Mouse (Mus musculus): Measurements from ENCODE around the gene Tmprss3. TPM values are rescaled to one million over a fixed set of nuclear protein-coding genes. Genes with fewer than 3 reads are reported as not detected.

Tmprss3 gene
- polyA plus RNA-seq, 1 experiment from 2014 or later: 0.12 TPM

- peak; percentile 84 for ATAC-seq (replicated peaks; ENCODE audit: low FRiP score)
- Histone ChIP-seq H3K9me3 (ENCODE audit: control insufficient read depth, low read length) (no peaks in the 10 kb centered on the region), H3K4me2 (peak overlapping the region; percentile 67), H3K27me3 (replicated peaks; ENCODE audit: control insufficient read depth, insufficient read depth, low read length) (no peaks in the 10 kb centered on the region), H3K4me1 (replicated peaks; ENCODE audit: control insufficient read depth, insufficient read depth, low read length) (peaks cover 16% of the 10 kb centered on the region), H3K9ac (ENCODE audit: low read depth, low read length) (no peak overlapping the region), H3K4me3 (ENCODE audit: low read depth, low read length) (no peak overlapping the region), H3K36me3 (ENCODE audit: control insufficient read depth, insufficient read depth, low read length) (0 out of 2 replicates have a peak, but pooled peaks cover 4% of the 10 kb centered on the region), H3K27ac (ENCODE audit: low read depth, low read length) (peak overlapping the region; percentile 85)
- 30% methylated on average over 7 of the region's 7 CpGs for WGBS
- peak; percentile 51 for DNase-seq (ENCODE audit: low spot score)
These were observed 11.5 kb upstream of the Tmprss3 start for GRCm38 (mm10) chr17:31210299-31210698.

GRCm38 (mm10) chr17:31209376-31209930, 10.7 kb upstream of the Tmprss3 start:
- WGBS: 87% methylated on average over 11 of the region's 11 CpGs
- no peak for DNase-seq (ENCODE audit: low spot score)
- Histone ChIP-seq H3K4me2 (peak overlapping the region; percentile 67), H3K27ac (ENCODE audit: low read depth, low read length) (peak overlapping the region; percentile 85), H3K9me3 (ENCODE audit: control insufficient read depth, low read length) (no peaks in the 10 kb centered on the region), H3K4me3 (ENCODE audit: low read depth, low read length) (peak overlapping the region; percentile 49), H3K27me3 (replicated peaks; ENCODE audit: control insufficient read depth, insufficient read depth, low read length) (no peaks in the 10 kb centered on the region), H3K9ac (ENCODE audit: low read depth, low read length) (peak overlapping the region; percentile 58), H3K4me1 (replicated peaks; ENCODE audit: control insufficient read depth, insufficient read depth, low read length) (peaks cover 16% of the 10 kb centered on the region), H3K36me3 (ENCODE audit: control insufficient read depth, insufficient read depth, low read length) (0 out of 2 replicates have a peak, but pooled peaks cover 4% of the 10 kb centered on the region)
- ATAC-seq (replicated peaks; ENCODE audit: low FRiP score): no peak

- WGBS: 57% methylated on average over 8 of the region's 8 CpGs
- Histone ChIP-seq H3K27me3 (replicated peaks; ENCODE audit: control insufficient read depth, insufficient read depth, low read length) (no peaks in the 10 kb centered on the region), H3K9ac (ENCODE audit: low read depth, low read length) (peak overlapping the region; percentile 58), H3K27ac (ENCODE audit: low read depth, low read length) (peak overlapping the region; percentile 85), H3K4me1 (replicated peaks; ENCODE audit: control insufficient read depth, insufficient read depth, low read length) (peaks cover 16% of the 10 kb centered on the region), H3K9me3 (ENCODE audit: control insufficient read depth, low read length) (no peaks in the 10 kb centered on the region), H3K4me3 (ENCODE audit: low read depth, low read length) (peak overlapping the region; percentile 49), H3K4me2 (peak overlapping the region; percentile 67), H3K36me3 (ENCODE audit: control insufficient read depth, insufficient read depth, low read length) (0 out of 2 replicates have a peak, but pooled peaks cover 4% of the 10 kb centered on the region)
- no peak for ATAC-seq (replicated peaks; ENCODE audit: low FRiP score)
- no peak for DNase-seq (ENCODE audit: low spot score)
These were observed 9.9 kb upstream of the Tmprss3 start for GRCm38 (mm10) chr17:31208654-31209053.

GRCm38 (mm10) chr17:31207771-31208334, 9.1 kb upstream of the Tmprss3 start, which contains the start of gene Ubash3a:
TSS of gene Ubash3a (plus strand) at chr17:31207873.
- Histone ChIP-seq H3K27ac (ENCODE audit: low read depth, low read length) (peak within 1 kb of the TSS; percentile 85), H3K4me1 (replicated peaks; ENCODE audit: control insufficient read depth, insufficient read depth, low read length) (peaks cover 16% of the 10 kb centered on the region)
- WGBS: 23% methylated on average over 12 of the region's 12 CpGs

GRCm38 (mm10) chr17:31196283-31196682, 2.5 kb downstream of the Tmprss3 start:
- DNase-seq (ENCODE audit: low spot score): no peak
- Histone ChIP-seq H3K27ac (ENCODE audit: low read depth, low read length) (no peak overlapping the region), H3K9ac (ENCODE audit: low read depth, low read length) (no peak overlapping the region), H3K4me2 (no peak overlapping the region), H3K4me1 (replicated peaks; ENCODE audit: control insufficient read depth, insufficient read depth, low read length) (peaks cover 3% of the 10 kb centered on the region), H3K4me3 (ENCODE audit: low read depth, low read length) (no peak overlapping the region), H3K27me3 (replicated peaks; ENCODE audit: control insufficient read depth, insufficient read depth, low read length) (no peaks in the 10 kb centered on the region), H3K9me3 (ENCODE audit: control insufficient read depth, low read length) (no peaks in the 10 kb centered on the region), H3K36me3 (ENCODE audit: control insufficient read depth, insufficient read depth, low read length) (no peaks in the 10 kb centered on the region)
- ATAC-seq (replicated peaks; ENCODE audit: low FRiP score): no peak
- WGBS: 86% methylated on average over 7 of the region's 7 CpGs

More at GRCm38 (mm10) chr17:31207771-31208334, 9.1 kb upstream of the Tmprss3 start, which contains the start of gene Ubash3a:
- Histone ChIP-seq H3K4me3 (ENCODE audit: low read depth, low read length) (peak within 1 kb of the TSS; percentile 49), H3K4me2 (peak within 1 kb of the TSS; percentile 67), H3K9ac (ENCODE audit: low read depth, low read length) (peak within 1 kb of the TSS; percentile 58), H3K27me3 (replicated peaks; ENCODE audit: control insufficient read depth, insufficient read depth, low read length) (no peaks in the 10 kb centered on the region), H3K9me3 (ENCODE audit: control insufficient read depth, low read length) (no peaks in the 10 kb centered on the region), H3K36me3 (ENCODE audit: control insufficient read depth, insufficient read depth, low read length) (0 out of 2 replicates have a peak, but pooled peaks cover 4% of the 10 kb centered on the region)
- ATAC-seq (replicated peaks; ENCODE audit: low FRiP score) (peak; percentile 75), DNase-seq (ENCODE audit: low spot score) (peak; percentile 62)

- Histone ChIP-seq H3K4me3 (ENCODE audit: low read depth, low read length) (no peak overlapping the region), H3K36me3 (ENCODE audit: control insufficient read depth, insufficient read depth, low read length) (no peaks in the 10 kb centered on the region), H3K4me2 (no peak overlapping the region), H3K4me1 (replicated peaks; ENCODE audit: control insufficient read depth, insufficient read depth, low read length) (peaks cover 3% of the 10 kb centered on the region), H3K9ac (ENCODE audit: low read depth, low read length) (no peak overlapping the region), H3K27me3 (replicated peaks; ENCODE audit: control insufficient read depth, insufficient read depth, low read length) (no peaks in the 10 kb centered on the region), H3K9me3 (ENCODE audit: control insufficient read depth, low read length) (no peaks in the 10 kb centered on the region), H3K27ac (ENCODE audit: low read depth, low read length) (no peak overlapping the region)
- ATAC-seq (replicated peaks; ENCODE audit: low FRiP score) (no peak), DNase-seq (ENCODE audit: low spot score) (no peak)
- 69% methylated on average over 6 of the region's 6 CpGs for WGBS
These were observed 3.6 kb downstream of the Tmprss3 start for GRCm38 (mm10) chr17:31195207-31195606.

GRCm38 (mm10) chr17:31193360-31193759, 5.4 kb downstream of the Tmprss3 start:
- Histone ChIP-seq H3K36me3 (ENCODE audit: control insufficient read depth, insufficient read depth, low read length) (no peaks in the 10 kb centered on the region), H3K9ac (ENCODE audit: low read depth, low read length) (no peak overlapping the region)
- 81% methylated on average over 9 of the region's 9 CpGs for WGBS

GRCm38 (mm10) chr17:31192663-31193062, 6.1 kb downstream of the Tmprss3 start:
- WGBS: 56% methylated on average over 2 of the region's 2 CpGs
- H3K27ac ChIP-seq (ENCODE audit: low read depth, low read length): no peak overlapping the region
- DNase-seq (ENCODE audit: low spot score) (no peak), ATAC-seq (replicated peaks; ENCODE audit: low FRiP score) (no peak)
- no peak overlapping the region for H3K4me2 ChIP-seq
- H3K27me3 ChIP-seq (replicated peaks; ENCODE audit: control insufficient read depth, insufficient read depth, low read length): no peaks in the 10 kb centered on the region
- H3K4me3 ChIP-seq (ENCODE audit: low read depth, low read length): no peak overlapping the region
- H3K9ac ChIP-seq (ENCODE audit: low read depth, low read length): no peak overlapping the region
- H3K36me3 ChIP-seq (ENCODE audit: control insufficient read depth, insufficient read depth, low read length): no peaks in the 10 kb centered on the region
- H3K9me3 ChIP-seq (ENCODE audit: control insufficient read depth, low read length): no peaks in the 10 kb centered on the region
- peaks cover 3% of the 10 kb centered on the region for H3K4me1 ChIP-seq (replicated peaks; ENCODE audit: control insufficient read depth, insufficient read depth, low read length)

More at GRCm38 (mm10) chr17:31193360-31193759, 5.4 kb downstream of the Tmprss3 start:
- Histone ChIP-seq H3K4me1 (replicated peaks; ENCODE audit: control insufficient read depth, insufficient read depth, low read length) (peaks cover 3% of the 10 kb centered on the region), H3K27me3 (replicated peaks; ENCODE audit: control insufficient read depth, insufficient read depth, low read length) (no peaks in the 10 kb centered on the region), H3K4me3 (ENCODE audit: low read depth, low read length) (no peak overlapping the region), H3K9me3 (ENCODE audit: control insufficient read depth, low read length) (no peaks in the 10 kb centered on the region), H3K27ac (ENCODE audit: low read depth, low read length) (no peak overlapping the region), H3K4me2 (no peak overlapping the region)
- no peak for ATAC-seq (replicated peaks; ENCODE audit: low FRiP score)
- DNase-seq (ENCODE audit: low spot score): no peak

- Histone ChIP-seq H3K9ac (ENCODE audit: low read depth, low read length) (no peak overlapping the region), H3K4me3 (ENCODE audit: low read depth, low read length) (no peak overlapping the region), H3K4me2 (no peak overlapping the region), H3K27ac (ENCODE audit: low read depth, low read length) (no peak overlapping the region), H3K36me3 (ENCODE audit: control insufficient read depth, insufficient read depth, low read length) (no peaks in the 10 kb centered on the region), H3K9me3 (ENCODE audit: control insufficient read depth, low read length) (no peaks in the 10 kb centered on the region), H3K27me3 (replicated peaks; ENCODE audit: control insufficient read depth, insufficient read depth, low read length) (no peaks in the 10 kb centered on the region), H3K4me1 (replicated peaks; ENCODE audit: control insufficient read depth, insufficient read depth, low read length) (peaks cover 3% of the 10 kb centered on the region)
- WGBS: 81% methylated on average over 8 of the region's 8 CpGs
- DNase-seq (ENCODE audit: low spot score) (no peak), ATAC-seq (replicated peaks; ENCODE audit: low FRiP score) (no peak)
These were observed 7.0 kb downstream of the Tmprss3 start for GRCm38 (mm10) chr17:31191825-31192224.
